Comparison of ENCODE assay signal across 1 mouse cellular context in the genomic region with DNA sequence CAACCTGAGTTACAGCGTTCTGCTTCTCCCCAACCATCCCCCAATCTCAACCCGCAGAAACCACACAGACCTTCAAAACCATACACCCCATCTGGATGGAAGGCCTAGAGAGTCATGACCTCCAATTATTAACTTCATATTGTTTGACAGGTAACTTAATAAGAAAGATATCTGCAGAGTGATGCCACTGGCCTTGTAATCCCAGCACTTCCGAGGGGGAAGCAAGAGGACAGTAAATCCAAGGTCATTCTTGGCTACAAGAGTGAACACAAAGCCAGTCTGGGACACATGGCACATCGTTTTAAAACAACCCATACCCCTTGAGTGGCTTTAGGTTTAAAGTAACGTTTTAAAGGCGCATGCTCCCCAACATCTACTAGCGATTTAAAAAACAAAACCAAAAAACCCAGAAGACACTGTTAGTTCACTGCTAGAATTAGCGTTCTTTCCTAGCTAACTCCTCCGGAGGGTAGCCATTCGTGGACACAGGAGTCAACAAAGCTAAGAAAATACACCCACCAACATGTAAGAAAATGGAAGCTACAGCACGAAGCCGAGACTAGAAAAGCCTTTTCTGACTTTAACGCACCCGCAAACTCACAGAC.
TF ChIP-seq lines count a peak whose summit lies in the region.

No protein-coding gene starts in this region.

TF ChIP-seq in MEL, 35 proteins besides CTCF, POLR2A, EP300 and RAD21 (continued from another document):
- TF ChIP-seq KAT2A (conservative IDR thresholded peaks at IDR 0.05; ENCODE audit: low read depth, low read length) (no peak), MYC (IDR thresholded peaks at IDR 0.05; ENCODE audit: low read depth, low read length) (0 out of 2 replicates have a peak, but pooled peaks have one; percentile 4), E2F4 (IDR thresholded peaks at IDR 0.05; ENCODE audit: borderline replicate concordance, low read depth, low read length) (0 out of 2 replicates have a peak, but pooled peaks have one; percentile 18), SIN3A (IDR thresholded peaks at IDR 0.05; ENCODE audit: low read length) (peak; percentile 73)
TF ChIP-seq in MEL: peak in this region for 9.
